Mouse (Mus musculus) frontal cortex, postnatal 25 days (tissue): ENCODE measurements around the gene Gng13.
"Not testable (repeated sequence)": the region's sequence is repeated elsewhere in the genome, so short reads cannot be mapped to it uniquely, and the experiment has no call there.

Experiments used
- DNase-seq, 2 experiments: peaks; one replicate each; pipeline ENCODE4 v3.0.0; 2022; ENCODE audit warnings: low spot score in 2 of 2

Gene Gng13

DNA sequence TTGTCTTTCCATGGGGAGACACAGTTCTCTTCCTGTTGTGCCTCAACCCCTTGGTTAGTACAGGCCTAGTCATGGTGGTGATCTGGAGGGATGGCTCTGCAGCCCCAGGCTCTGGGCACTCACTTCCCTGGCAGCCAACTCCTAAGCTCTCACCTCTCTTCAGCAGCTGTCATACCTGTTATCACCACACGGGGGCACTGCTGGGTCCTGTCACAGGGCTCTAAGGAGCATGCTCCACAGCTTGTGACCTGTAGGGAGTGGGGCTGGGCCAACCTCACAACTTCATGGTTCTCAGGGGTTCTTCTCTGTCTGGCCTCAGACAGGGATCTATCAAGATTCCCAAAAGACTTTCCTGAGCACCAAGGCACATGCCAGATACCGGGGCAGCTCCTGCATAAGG lies 15.1 kb downstream of the Gng13 start:
- peak; percentile 85 to 91 for DNase-seq

DNA sequence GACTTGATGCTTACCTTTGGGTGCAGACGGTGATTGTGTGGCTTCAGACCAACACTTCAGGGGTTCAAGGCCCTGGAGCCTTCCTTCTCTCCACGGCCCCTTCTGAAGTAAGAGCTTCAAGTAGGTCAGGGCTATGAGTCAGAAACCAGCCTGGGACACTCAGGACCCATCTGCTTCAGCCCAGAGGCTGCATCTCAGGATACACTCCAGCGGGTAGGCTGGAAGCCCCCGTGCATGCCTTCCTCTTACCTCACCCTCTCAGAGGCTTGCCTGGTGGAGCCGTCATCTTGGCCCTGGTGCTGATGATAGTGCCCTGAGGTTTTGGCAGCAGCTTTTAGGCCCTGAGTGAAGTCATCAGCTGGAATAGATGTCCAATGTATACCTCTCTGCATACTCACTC lies 18.3 kb downstream of the Gng13 start:
- no peak for DNase-seq

DNA sequence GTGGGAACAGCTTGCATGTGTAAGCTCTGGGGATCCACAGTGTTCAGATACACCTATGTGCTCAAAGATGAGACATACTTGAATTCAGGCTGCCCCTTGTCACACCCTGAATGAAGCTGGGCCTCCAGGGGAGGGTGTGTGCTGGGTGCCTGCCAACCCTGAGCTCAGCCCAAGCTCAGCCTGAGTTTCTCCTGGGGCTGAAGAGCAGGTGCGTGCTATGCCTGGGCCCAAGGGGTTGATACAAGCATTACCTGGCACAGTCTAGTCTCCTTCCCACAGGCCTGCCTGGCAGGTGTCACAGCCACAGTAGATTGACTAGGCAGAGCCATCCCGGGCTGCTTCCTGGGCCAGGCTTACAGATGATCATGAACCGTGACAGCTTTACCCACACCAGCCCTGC lies 18.8 kb downstream of the Gng13 start, which contains the start of gene Mslnl:
Gene Mslnl (plus strand): TSS at position 298 of the 400 bp plus-strand sequence.
- DNase-seq = no peak

DNA sequence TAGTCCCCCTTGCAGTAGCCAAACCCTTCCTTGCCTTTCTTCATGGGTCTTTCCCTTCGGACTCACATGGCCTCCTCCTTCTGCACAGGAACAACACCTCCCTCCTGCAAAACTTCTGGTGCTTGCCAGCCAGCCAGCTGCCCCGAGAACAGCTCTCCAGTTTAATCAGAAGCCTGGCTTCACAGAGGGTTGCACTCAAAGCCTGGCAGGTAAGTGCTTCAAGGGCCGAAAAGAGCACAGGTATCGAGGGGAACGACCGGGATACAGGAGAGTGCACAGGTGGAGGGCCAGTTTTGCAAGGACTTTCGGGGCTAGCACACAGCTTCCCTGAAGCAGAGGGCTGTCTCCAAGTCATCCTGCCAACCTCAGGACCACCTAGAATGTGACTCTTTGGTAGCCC lies 21.9 kb downstream of the Gng13 start:
- DNase-seq = no peak

DNA sequence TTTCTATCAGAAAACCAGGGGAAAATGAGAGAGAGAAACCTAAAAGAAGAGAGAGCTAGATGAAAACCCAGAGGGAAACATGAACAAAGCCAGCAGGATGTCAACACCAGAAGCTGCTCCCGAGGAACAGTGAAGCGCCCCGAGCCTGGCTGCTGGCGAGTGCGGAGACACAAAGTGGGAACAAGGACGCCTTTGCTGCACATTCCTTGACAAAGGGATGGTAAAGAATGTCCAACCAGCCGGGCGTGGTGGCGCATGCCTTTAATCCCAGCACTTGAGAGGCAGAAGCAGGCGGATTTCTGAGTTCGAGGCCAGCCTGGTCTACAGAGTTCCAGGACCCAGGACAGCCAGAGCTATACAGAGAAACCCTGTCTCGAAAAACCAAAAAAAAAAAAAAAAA lies 24.5 kb downstream of the Gng13 start:
- DNase-seq = not testable (repeated sequence)

DNA sequence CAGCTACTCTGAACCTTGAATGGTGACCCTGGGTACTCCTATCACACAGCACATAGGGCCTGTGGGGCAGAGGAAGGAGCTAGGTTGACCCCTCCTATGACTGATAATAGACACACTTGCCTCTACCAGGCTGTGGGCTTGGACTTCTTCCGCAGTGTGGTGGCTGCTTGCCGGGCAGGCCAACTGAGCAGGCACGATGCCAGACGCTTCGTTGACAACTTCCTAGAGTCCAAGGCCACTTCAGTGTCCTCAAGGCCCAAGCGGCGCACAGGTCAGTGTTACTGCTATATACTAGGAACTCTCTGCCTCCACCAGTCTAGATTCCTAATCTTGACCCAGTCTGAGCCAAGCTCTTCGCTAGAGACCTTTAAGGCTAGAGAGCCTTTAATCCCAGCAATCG lies 26.9 kb downstream of the Gng13 start:
- DNase-seq = no peak

DNA sequence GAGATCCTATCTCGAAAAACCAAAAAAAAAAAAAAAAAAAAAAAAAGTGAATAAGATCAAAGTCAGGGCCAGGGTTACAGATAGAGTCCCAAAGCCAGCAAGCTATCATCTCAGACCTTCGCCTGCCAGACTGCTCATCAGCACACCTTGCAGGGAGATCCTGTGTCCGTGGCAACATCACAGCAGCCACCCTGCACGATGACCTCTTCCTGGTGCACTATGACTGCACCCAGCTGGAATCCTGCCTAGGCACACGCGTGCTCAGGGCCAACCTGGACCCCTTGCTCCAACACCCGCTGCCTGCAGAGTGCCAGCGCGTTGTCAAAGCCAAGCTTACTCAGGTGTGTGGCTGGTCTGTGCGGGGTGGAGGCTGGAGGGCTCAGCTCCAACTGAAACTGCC lies 27.3 kb downstream of the Gng13 start:
- no peak for DNase-seq

DNA sequence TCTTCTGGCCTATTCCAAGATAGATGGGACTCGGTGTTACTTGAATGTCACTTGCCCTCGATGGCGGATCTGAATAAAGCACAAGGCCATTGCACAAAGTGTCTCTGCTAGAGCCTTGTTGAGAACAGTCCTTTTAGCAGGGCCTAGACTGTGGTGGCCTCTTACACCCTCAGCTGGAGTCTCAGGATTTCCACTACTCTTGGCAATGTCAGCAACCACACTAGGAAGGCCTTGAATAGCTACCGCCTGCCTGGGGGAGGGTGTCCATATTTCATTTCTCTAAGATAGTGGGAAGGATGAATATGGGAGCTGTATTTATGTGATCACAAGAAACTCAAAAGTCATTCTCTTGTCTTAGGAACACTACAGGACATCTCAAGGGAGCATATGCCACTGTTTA lies 31.3 kb downstream of the Gng13 start:
- DNase-seq = no peak

DNA sequence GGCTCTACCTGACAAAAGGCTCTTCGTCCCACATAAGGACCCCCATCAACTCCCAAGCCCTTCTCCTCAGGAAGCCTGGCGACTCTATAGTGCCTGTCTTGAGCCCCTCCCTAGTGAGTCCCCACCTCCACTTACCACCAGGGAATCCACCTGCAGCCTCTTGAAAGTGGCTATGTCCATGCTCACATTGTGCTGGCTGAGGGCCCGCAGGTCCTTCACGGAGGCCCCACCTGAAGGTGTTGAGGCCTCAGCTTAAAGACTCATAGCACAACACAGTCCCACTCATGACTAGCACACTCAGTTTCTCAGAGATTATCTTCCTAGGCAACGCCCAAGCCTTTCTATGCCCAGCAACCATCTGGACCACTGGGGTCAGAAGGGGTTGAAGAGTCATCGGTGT lies 32.3 kb downstream of the Gng13 start:
- DNase-seq = no peak

DNA sequence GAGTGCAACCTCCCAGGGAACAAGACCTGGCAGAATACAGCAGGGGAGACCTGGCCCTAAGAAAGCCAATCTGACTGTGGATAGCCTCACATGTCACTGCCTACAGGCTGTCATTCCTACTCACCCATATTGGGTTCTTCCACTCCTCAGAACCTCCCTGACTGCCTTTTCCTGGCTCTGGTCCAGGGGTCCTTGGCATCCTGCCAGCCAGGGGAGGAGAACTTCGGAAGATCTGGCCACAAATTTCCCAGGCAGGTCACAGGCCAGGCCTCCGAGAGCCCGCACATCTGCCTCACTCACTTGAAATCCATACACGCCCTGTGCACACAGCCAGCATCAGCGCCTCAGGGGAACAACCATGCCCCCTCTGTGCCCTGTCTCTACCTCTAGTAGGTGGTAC lies 34.5 kb downstream of the Gng13 start:
- DNase-seq = peak in 1 of 2 experiments; percentile 41

DNA sequence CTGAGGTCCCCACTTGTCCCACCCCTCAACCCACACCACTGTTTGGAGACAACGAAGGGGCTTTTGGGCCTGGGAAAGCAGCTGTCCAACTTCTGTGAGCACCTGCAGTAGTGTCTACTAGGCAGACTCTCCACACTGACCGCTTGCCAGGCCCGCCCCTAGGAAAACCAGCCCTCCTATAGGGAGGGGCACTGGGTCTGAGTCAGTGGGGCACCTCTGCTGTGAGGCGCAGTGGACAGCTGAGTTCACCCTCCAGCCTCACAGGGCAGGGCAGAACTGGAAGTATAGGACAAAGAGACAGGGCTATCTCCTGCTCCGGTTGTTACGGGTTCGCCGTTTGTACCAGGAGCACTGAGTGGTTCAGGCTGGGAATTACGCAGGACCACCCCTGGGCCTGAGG lies 37.3 kb downstream of the Gng13 start, which contains the start of gene Msln:
Gene Msln (minus strand): TSS at position 138 of the 400 bp plus-strand sequence.
- DNase-seq = no peak

DNA sequence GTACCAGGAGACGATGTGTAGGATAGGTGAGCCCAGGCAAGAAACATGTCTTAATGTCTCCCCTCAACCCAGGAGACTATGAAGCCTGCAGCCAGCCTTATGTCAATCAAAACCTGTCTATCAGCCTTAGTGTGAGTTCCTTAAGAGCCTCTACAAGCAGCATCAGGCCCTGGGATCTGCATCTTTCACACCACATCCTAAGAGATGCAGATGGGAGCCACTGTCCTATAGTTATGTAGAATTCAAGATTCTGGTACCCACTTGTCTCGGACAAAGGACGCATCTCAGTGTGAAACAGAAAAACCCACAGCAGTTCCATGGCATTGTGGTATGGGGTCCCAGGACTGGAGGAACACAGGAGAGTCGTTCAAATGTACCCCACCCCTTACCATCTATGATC lies 38.1 kb downstream of the Gng13 start:
- no peak for DNase-seq

DNA sequence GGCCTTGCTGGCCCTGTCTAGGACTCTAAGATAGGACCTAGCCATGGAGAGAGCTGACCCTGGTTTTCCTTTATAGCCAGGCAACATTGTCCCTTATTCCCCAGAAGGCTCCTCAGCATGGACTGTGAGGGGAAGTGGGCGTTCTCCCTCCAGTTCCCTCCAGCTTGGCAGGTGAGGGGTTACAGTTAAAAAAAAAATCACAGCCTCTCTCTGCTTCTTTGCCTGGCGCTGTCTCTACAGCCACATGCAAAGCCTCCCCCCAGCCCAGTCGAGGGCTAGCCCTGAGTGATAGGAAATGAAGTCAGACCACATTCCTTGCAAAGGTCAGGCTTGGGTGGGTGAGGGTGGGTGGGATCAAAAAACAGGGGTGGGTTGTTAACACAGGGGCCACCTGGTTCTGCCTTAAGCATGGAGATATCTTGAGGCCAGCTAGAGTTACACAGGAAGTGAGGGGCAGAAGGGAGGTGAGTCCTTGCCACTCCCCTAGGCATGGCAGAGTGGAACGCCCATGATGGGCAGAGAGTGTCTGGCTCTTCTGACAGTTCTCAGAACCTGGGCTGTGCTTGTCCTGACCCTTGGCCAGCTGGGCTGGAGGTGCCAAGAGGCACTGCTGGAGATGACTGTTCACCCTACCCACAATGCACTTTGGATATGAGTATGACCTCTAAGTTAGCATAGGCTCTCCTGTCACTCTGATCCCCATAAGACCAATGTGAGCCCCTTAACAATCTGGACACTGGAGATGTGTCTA lies 38.8 kb downstream of the Gng13 start:
- no peak for DNase-seq

DNA sequence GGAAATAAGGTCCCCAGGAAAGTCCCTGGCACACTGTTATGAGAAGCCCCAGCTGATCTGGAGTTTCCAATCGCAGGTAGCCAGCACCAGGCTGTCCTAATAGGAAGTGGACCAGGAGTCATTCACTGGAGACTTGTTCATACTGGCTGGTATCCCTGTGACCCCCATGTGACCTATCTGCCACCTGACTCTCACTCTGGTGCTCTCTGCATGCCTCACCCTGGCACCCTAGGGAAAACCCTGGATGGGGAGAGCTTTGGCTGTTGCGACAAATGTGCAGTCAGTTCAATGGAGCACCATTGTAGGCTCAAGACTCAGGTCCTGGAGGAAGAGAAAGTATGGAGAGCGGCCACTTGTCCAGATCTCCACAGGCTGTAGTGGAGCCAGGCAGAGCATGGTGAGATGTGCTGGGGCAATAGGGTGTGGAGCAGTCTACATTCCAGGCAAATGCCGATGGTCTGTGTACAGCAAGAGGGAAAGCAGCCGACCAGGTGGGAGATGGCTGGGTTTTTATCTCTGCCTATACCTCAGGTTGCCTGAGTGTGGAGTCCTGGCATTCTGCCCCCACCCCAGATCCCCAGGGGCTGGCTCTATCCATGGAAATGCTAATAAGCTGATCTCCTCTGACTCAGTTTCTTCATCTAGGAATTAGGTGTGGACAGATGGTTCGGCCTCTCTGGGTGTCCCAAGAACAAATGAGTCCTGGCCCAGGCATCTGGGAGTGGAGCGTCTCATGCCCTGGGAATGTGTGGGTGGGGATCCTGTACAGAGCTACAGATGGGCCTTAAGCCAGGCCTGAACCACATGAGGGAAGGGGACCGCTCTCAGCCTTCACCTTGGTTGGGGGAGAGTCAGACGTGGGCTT lies 39.6 kb downstream of the Gng13 start:
- DNase-seq = no peak

DNA sequence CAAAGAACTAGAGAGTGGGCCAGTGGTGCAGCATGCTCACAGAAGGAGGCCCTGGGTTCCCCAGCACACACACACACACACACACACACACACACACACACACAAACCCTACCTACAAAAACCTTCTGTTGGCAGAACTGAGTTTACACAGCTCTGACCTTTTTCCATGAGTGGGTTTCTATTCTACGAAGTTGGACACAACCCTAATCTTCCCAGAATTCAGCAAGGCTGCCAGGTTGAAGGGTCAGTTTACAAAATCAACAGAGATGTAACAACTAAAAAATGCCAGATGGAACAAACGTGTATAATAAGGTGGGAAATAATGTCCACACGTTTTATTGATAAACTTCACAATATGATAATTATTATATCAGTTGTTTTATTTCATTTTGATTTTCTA lies 40.7 kb downstream of the Gng13 start:
- no peak for DNase-seq

DNA sequence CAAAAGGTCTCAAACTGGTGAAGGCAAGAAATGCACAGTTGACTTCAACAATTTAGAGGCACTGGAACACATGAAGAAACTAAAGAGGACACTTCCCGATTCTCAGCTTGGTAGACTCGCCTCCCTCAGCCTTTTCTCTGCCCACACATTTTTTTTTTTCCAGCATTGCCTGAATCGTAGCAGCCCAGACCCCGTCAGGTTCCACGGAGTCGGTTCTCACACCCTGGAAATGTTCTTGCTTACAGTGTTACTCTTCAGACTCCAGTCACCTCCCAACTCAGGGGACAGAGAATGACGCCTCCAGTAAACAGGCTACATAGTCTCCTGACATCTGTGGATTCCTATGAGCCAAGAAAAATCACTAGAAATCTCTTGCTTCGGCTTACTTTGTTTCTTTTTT lies 43.2 kb downstream of the Gng13 start:
- no peak for DNase-seq

DNA sequence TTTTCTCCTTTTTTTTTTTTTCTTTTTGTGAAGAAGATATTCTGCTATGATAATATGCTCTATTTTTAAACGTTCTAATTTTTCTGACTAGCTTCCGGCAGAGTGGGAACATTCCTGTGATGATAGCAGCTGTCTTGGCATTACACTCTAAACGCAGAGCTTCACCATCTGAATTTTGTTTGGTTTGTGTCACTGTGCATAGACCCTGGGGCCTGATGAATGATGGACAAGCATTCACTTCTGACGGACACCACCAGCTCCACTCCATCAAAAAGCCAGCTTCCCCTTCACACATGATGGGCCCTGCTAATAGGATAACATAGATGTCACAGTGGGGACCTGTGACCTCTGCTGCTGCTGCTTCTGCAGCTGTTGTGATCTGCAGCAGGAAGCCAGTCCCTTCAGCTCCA lies 44.6 kb downstream of the Gng13 start:
- no peak for DNase-seq

DNA sequence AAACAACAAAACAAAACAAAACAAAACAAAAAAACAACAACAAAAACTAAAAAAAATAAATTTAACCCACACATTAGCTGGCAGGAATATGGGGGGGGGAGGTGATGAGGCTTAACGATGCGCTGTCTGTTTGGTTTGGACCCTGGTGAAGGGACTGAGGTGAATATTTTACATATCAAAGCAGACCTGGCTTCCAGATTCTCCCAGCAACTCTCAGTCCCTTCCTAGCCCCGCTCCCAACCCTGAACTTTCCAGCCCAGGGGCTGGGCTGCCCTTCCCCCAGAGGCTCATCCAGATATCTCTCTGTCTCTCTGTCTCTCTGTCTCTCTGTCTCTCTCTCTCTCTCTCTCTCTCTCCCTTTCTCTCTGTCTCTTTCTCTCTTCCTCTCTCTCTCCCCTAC lies 45.6 kb downstream of the Gng13 start:
- no peak for DNase-seq

DNA sequence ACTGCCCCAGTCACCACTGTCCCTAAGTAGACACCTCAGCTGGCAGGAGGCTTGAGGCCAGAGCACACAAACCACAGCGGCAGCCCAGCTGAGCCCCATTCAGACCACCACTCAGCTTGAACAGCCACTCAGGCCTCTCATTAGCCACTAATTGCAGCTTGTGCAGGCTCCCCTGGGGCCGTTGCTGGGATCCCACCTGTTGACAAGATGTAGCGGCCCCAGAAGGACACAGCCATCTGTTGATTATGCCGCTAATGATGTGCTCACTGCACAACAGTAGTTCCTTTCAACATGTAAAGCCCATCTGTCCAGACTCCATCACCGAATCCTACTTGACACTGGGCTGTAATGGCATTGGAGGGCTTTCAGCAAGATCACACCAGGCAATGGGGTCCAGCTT lies 48.9 kb downstream of the Gng13 start:
- DNase-seq = no peak
